Mouse (Mus musculus) stomach, embryonic 15.5 days (tissue): ENCODE data around the gene Cep295. TPM values are rescaled to one million over a fixed set of nuclear protein-coding genes. Genes with fewer than 3 reads are reported as not detected.
"Not testable (repeated sequence)": the region's sequence is repeated elsewhere in the genome, so short reads cannot be mapped to it uniquely, and the experiment has no call there.

Experiments used
- ATAC-seq: fragments of 200-750 bp; cut with Nextera tagmentation; 2 replicates; pipeline ENCODE4 v1.8.0; 2017; ENCODE audit warnings: low read depth, moderate number of reproducible peaks, moderate TSS enrichment; ENCODE audit not compliant: insufficient read depth, low FRiP score
- H3K27ac ChIP-seq: fragments of 300-500 bp; sonication (generic); 2 replicates; pipeline ENCODE4 v1.5.1; 2015; ENCODE audit warnings: mild to moderate bottlenecking, inconsistent platforms
- H3K27me3 ChIP-seq: fragments of 300-500 bp; sonication (generic); replicated peaks from 2 replicates; pipeline ENCODE4 v1.6.1; 2015; ENCODE audit warnings: inconsistent platforms
- H3K36me3 ChIP-seq: fragments of 300-500 bp; sonication (generic); 2 replicates; pipeline ENCODE4 v1.6.1; 2015; ENCODE audit warnings: inconsistent platforms
- H3K4me1 ChIP-seq: fragments of 300-500 bp; sonication (generic); 2 replicates; pipeline ENCODE4 v1.6.1; 2015; ENCODE audit warnings: inconsistent platforms
- H3K4me2 ChIP-seq: fragments of 300-500 bp; sonication (generic); 2 replicates; pipeline ENCODE4 v1.6.1; 2015; ENCODE audit warnings: mild to moderate bottlenecking, inconsistent platforms
- H3K4me3 ChIP-seq: fragments of 300-500 bp; sonication (generic); replicated peaks from 2 replicates; pipeline ENCODE4 v1.5.1; 2015; ENCODE audit warnings: inconsistent platforms
- H3K9ac ChIP-seq: fragments of 300-500 bp; sonication (generic); 2 replicates; pipeline ENCODE4 v1.6.1; 2015; ENCODE audit warnings: inconsistent platforms
- H3K9me3 ChIP-seq: fragments of 300-500 bp; sonication (generic); 2 replicates; pipeline ENCODE4 v1.6.1; 2016; ENCODE audit warnings: inconsistent platforms
- WGBS: fragments of 180-500 bp; shearing (Covaris S2); methylation state at CpG from one replicate; pipeline ENCODE4 v1.1.7; 2015; 5-methylcytosine and 5-hydroxymethylcytosine counted together
- polyA plus RNA-seq: library from polyadenylated mRNA; unstranded; fragments of >200 nt; fragmentation: Nextera tagmentation; extraction: Ambion mirVana; gene quantifications from 2 replicates; pipeline ENCODE4 v1.2.1, GENCODE M21; 2015

Gene Cep295
- polyA plus RNA-seq, 1 experiment from 2014 or later, result 14.2 TPM

GRCm38 (mm10) chr9:15318170-15318742, 39.3 kb downstream of the Cep295 start:
- no peak overlapping the region for H3K9ac ChIP-seq
- H3K27ac ChIP-seq, result no peak overlapping the region
- H3K27me3 ChIP-seq, result no peaks in the 10 kb centered on the region
- H3K9me3 ChIP-seq, result no peaks in the 10 kb centered on the region
- H3K4me2 ChIP-seq, result no peak overlapping the region
- no peak for ATAC-seq
- H3K4me3 ChIP-seq, result no peak overlapping the region
- peaks cover 40% of the 10 kb centered on the region for H3K36me3 ChIP-seq
- 70% methylated on average over 2 of the region's 2 CpGs for WGBS
- H3K4me1 ChIP-seq, result no peaks in the 10 kb centered on the region

DNA sequence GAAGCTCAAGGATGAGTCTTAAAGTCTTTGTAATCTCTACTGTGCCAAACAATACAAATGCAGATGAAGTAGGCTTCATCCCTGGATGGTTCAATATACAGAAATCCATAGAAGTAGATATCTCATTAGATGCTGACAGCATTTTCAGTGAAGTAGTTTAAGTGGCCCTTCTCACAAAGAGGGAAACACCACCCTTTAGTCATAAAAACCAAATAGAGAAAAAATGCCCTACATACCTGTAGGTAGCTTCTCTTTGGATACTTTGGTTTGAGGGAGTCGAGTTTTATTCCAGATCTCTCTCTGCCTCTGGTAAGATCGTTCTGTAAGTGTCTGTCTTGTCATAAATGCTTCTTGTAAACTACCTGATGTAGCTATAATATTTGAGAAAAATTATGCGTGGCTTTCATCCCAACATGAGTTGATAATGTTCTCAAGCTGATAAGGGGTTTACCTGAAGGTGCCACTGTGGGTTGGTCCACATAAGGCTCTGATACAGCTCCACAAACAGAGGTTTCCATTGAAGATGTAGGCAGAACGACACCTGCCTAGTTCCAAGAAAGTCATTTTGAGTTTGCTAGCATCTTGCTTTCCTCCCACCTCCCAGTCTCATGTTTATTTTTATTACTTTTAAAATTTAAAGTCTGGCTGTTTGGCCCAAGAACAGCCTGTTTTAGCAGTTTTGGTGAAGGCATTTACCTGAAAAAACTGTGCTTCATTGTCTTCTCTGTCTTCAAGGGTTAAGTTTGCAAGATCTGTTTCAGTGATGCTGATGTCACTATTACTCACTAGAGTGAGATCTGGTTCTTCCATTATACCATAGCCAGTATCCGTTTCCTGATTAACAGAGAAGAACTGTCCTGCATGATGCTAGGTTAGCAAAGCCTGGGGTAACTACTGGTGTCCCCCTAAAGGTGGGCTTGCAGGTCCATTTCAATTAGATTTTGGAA, 40.1 kb downstream of the Cep295 start:
- no peaks in the 10 kb centered on the region for H3K4me1 ChIP-seq
- ATAC-seq, result no peak
- no peaks in the 10 kb centered on the region for H3K9me3 ChIP-seq
- no peak overlapping the region for H3K9ac ChIP-seq
- no peak overlapping the region for H3K4me2 ChIP-seq
- H3K27ac ChIP-seq, result no peak overlapping the region
- peaks cover 40% of the 10 kb centered on the region for H3K36me3 ChIP-seq
- H3K27me3 ChIP-seq, result no peaks in the 10 kb centered on the region
- 51% methylated on average over 5 of the region's 5 CpGs for WGBS
- no peak overlapping the region for H3K4me3 ChIP-seq

DNA sequence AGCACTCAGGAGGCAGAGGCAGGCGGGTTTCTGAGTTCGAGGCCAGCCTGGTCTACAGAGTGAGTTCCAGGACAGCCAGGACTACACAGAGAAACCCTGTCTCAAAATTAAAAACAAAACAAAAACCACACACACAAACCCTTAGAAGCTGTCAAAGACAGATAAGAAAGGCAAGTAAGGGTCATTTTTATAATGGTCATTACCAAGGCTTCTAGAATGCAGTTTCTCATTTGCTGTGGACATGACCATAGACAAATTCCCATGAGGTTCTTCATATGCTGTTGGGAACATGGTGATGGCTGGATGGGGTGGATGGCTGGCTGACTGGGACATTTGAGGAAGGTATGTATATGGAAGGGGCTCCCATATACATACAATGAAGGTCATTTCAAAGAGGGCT, 41.3 kb downstream of the Cep295 start:
- ATAC-seq, H3K9me3 ChIP-seq, H3K4me1 ChIP-seq, H3K27me3 ChIP-seq, H3K27ac ChIP-seq, H3K4me3 ChIP-seq, H3K9ac ChIP-seq, H3K4me2 ChIP-seq: not testable (repeated sequence)
- WGBS, result 91% methylated on average over 2 of the region's 2 CpGs
- H3K36me3 ChIP-seq, result peaks cover 40% of the 10 kb centered on the region

DNA sequence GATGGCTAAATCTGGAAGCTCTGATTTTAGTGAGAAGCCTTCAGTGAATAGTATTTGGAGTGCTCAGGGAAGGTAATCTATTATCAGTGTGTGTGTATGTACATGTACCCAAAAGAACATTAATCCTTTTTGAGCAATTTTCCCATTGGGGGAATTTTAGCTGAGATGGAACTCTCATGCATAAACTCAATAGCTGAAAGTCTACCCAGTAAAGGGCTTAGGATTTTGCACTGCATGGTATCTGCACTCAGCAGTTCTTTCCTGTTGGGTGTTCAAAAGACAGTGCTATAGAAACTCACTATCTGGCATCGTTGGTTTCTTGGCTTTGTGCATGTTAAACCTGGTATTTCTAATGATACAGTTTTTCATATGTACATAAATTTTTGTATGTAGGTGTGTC, 43.0 kb downstream of the Cep295 start:
- 83% methylated on average over 1 of the region's 1 CpGs for WGBS
- ATAC-seq, result no peak

GRCm38 (mm10) chr9:15313633-15314032, 44.0 kb downstream of the Cep295 start:
- Histone ChIP-seq H3K4me2 (no peak overlapping the region), H3K9ac (no peak overlapping the region), H3K4me3 (no peak overlapping the region), H3K4me1 (0 out of 2 replicates have a peak, but pooled peaks cover 7% of the 10 kb centered on the region), H3K36me3 (peaks cover 49% of the 10 kb centered on the region), H3K27ac (no peak overlapping the region), H3K9me3 (no peaks in the 10 kb centered on the region), H3K27me3 (no peaks in the 10 kb centered on the region)
- ATAC-seq, result no peak
- 85% methylated on average over 5 of the region's 5 CpGs for WGBS

More for the DNA sequence above, 43.0 kb downstream of the Cep295 start:
- no peak overlapping the region for H3K4me2 ChIP-seq
- H3K9ac ChIP-seq, result no peak overlapping the region
- H3K27ac ChIP-seq, result no peak overlapping the region
- H3K4me3 ChIP-seq, result no peak overlapping the region
- H3K9me3 ChIP-seq, result no peaks in the 10 kb centered on the region
- H3K4me1 ChIP-seq, result no peaks in the 10 kb centered on the region
- H3K27me3 ChIP-seq, result no peaks in the 10 kb centered on the region
- peaks cover 41% of the 10 kb centered on the region for H3K36me3 ChIP-seq

DNA sequence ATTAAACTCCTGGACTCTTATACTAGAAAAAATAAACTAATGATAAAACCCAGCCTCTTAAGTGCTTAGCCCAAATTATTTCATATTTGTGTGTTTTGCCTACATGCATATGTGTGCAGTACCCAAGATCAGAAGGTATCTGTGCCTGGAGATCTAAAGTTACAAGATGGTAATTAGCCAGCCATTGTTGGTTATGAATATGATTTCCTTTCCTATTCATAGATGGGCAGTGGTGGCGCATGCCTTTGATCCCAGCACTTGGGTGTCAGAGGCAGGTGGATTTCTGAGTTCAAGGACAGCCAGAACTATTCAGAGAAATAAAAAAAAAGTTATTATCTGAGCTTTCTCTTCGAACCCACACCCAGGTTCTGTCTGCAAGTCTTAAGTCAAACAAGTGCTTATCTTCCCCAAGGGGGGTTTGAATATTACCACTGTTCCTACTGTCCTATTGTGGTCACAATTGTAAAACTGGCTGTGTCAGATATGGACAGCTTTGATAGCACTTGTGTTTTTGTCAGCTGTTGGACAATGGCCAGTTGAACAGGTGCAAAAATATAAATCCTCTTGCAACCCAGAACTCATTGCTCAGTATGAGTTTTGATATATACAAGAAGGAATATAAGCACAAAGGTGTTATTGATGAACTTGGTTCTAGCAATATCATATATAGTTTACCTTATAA, 45.4 kb downstream of the Cep295 start:
- Histone ChIP-seq H3K36me3 (peaks cover 48% of the 10 kb centered on the region), H3K9me3 (no peaks in the 10 kb centered on the region), H3K4me3 (no peak overlapping the region), H3K4me1 (peaks cover 11% of the 10 kb centered on the region; the same call in 1 of the 2 replicates), H3K27me3 (no peaks in the 10 kb centered on the region), H3K27ac (no peak overlapping the region), H3K4me2 (no peak overlapping the region), H3K9ac (no peak overlapping the region)
- WGBS, result 93% methylated on average over 2 of the region's 2 CpGs
- no peak for ATAC-seq

DNA sequence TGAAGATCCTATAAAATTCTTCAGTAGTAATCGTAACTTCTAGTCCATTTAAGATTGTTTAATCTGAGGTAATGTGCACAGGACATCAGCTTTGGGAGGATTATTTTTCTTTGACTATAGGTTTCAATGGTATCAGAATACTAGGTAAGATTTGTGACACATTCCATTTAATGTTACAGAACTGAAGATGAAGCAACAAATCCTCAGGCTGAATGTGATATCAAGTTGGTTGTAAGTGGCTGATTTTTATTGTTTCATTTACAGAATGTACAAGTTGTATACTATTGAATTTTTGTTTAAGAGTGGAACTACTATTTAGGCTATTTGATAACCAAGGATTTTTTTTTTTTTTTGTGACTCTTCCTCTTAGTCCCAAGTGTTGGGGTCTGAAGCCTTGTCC, 47.4 kb downstream of the Cep295 start:
- WGBS, result 91% methylated on average over 1 of the region's 1 CpGs
- Histone ChIP-seq H3K27me3 (no peaks in the 10 kb centered on the region), H3K36me3 (peaks cover 40% of the 10 kb centered on the region), H3K9ac (no peak overlapping the region), H3K4me3 (no peak overlapping the region), H3K4me1 (peaks cover 11% of the 10 kb centered on the region; the same call in 1 of the 2 replicates), H3K9me3 (no peaks in the 10 kb centered on the region), H3K27ac (no peak overlapping the region), H3K4me2 (no peak overlapping the region)
- no peak for ATAC-seq

DNA sequence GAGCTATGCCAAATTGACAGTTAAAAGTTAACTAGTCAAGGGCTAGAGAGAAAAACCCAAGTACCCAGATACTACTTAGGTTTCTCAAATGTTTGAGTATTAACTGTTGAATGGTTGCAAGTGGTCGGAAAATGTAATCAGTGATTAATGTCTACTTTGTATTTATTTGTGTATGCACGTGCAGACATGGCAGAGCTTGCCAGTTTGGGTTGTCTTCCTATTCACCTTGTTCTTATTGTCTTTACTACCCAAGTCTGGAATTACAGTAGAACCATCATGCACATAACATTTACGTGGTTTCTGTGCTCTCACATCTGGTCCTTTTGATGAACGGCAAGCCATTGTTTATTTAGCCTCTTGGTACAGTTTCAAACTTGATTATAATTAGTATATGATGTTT, 48.2 kb downstream of the Cep295 start:
- Histone ChIP-seq H3K9me3 (no peaks in the 10 kb centered on the region), H3K9ac (no peak overlapping the region), H3K4me2 (peak overlapping the region; percentile 32), H3K27ac (no peak overlapping the region), H3K36me3 (peaks cover 32% of the 10 kb centered on the region), H3K27me3 (no peaks in the 10 kb centered on the region), H3K4me3 (peak overlapping the region; percentile 12; the same call in 1 of the 2 replicates), H3K4me1 (peaks cover 11% of the 10 kb centered on the region; the same call in 1 of the 2 replicates)
- no peak for ATAC-seq
- 38% methylated on average over 4 of the region's 4 CpGs for WGBS

DNA sequence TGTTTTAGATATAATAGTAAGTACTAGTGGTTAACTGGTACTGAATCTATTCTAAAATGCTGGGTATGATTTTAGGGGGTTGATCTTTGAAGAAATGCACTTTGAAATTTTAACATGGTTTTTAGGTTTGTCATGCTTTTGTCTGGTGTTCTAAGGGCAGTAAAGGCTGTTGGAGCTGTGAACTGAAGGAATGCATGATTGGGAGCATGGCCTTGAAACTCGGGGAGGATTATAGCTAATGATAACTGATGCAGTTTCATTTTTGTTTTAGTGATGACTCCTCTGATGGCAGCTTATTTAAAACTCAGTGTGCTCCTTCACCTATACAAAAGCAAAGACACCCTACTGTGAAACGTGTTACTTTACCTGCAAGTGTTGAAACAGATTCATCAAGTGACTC, 49.3 kb downstream of the Cep295 start:
- Histone ChIP-seq H3K9ac (no peak overlapping the region), H3K27ac (no peak overlapping the region), H3K4me3 (no peak overlapping the region)

GRCm38 (mm10) chr9:15307257-15307656, 50.3 kb downstream of the Cep295 start:
- Histone ChIP-seq H3K27me3 (no peaks in the 10 kb centered on the region), H3K27ac (no peak overlapping the region), H3K9me3 (no peaks in the 10 kb centered on the region), H3K9ac (peak overlapping the region; percentile 90; the same call in 1 of the 2 replicates), H3K36me3 (peaks cover 17% of the 10 kb centered on the region), H3K4me2 (peak overlapping the region; percentile 54), H3K4me3 (peak overlapping the region; percentile 84), H3K4me1 (peaks cover 11% of the 10 kb centered on the region; the same call in 1 of the 2 replicates)
- no peak for ATAC-seq
- 5% methylated on average over 6 of the region's 6 CpGs for WGBS

More for the DNA sequence above, 49.3 kb downstream of the Cep295 start:
- H3K4me1 ChIP-seq, result peaks cover 11% of the 10 kb centered on the region; the same call in 1 of the 2 replicates
- H3K27me3 ChIP-seq, result no peaks in the 10 kb centered on the region
- 37% methylated on average over 2 of the region's 2 CpGs for WGBS
- ATAC-seq, result no peak
- no peaks in the 10 kb centered on the region for H3K9me3 ChIP-seq
- peaks cover 20% of the 10 kb centered on the region for H3K36me3 ChIP-seq
- H3K4me2 ChIP-seq, result peak overlapping the region; percentile 19; the same call in 1 of the 2 replicates

DNA sequence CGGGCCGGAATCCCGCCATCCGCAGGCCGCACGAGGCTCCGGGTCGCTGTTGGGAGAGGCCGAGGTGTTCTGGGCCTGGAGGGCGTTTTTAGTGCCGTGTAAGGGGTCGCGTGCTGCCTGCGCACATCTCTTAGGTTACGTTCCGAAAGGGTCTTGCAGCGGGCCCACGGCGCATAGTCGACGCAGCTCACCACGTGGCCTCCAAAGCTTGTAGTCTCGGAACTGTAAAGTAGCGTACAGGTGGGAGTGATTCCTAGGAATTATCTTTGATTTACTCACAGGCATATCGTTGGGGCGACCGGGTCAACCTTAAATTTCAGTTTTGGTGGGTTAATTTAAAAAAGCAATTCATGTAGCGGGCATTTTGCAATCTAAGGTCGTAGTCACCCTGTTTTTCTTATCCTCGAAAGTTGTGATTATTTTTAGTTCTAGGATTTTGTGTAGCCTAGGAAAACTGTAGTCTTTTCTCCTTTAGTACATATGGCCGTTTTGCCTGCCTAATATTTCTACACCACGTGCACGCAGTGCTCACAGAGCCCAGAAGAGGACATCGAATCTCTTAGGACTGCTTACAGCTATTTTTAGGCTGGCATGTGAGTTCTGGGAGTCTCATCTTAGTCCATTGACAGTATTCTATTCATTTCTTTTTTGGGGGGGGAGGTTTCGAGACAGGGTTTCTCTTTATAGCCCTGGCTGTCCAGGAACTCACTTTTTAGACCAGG, 51.0 kb downstream of the Cep295 start, which contains the start of gene 4931406C07Rik:
Gene 4931406C07Rik, minus strand, starts transcription at position 51 of the 722 bp plus-strand sequence.
- H3K36me3 ChIP-seq, result peaks cover 12% of the 10 kb centered on the region
- H3K9ac ChIP-seq, result peak within 1 kb of the TSS; percentile 90
- peak; percentile 74 for ATAC-seq
- no peaks in the 10 kb centered on the region for H3K27me3 ChIP-seq
- peak within 1 kb of the TSS; percentile 91 for H3K27ac ChIP-seq
- peak within 1 kb of the TSS; percentile 54 for H3K4me2 ChIP-seq
- H3K4me1 ChIP-seq, result peaks cover 13% of the 10 kb centered on the region
- peak within 1 kb of the TSS; percentile 84 for H3K4me3 ChIP-seq
- WGBS, result under 1% methylated on average over 35 of the region's 35 CpGs
- H3K9me3 ChIP-seq, result no peaks in the 10 kb centered on the region
